Mouse (Mus musculus) embryonic facial prominence, embryonic 10.5 days (tissue): ENCODE measurements around the gene Ccdc6. TPM values are rescaled to one million over a fixed set of nuclear protein-coding genes. Genes with fewer than 3 reads are reported as not detected.

ENCODE experiments used
- DNase-seq: peaks from one replicate; pipeline ENCODE4 v3.0.0-alpha.2; 2017; ENCODE audit warnings: low spot score
- H3K27ac ChIP-seq: fragments of 300-500 bp; sonication (generic); replicated peaks from 2 replicates; pipeline ENCODE4 v1.5.1; 2016; ENCODE audit warnings: mild to moderate bottlenecking
- H3K27me3 ChIP-seq: fragments of 300-500 bp; sonication (generic); replicated peaks from 2 replicates; pipeline ENCODE4 v1.6.1; 2016; ENCODE audit warnings: low read depth, mild to moderate bottlenecking; ENCODE audit not compliant: poor library complexity, severe bottlenecking
- H3K36me3 ChIP-seq: fragments of 300-500 bp; sonication (generic); replicated peaks from 2 replicates; pipeline ENCODE4 v1.6.1; 2016; ENCODE audit warnings: mild to moderate bottlenecking, moderate library complexity
- H3K4me1 ChIP-seq: fragments of 300-500 bp; sonication (generic); 2 replicates; pipeline ENCODE4 v1.6.1; 2016
- H3K4me3 ChIP-seq: fragments of 300-500 bp; sonication (generic); 2 replicates; pipeline ENCODE4 v1.5.1; 2016; ENCODE audit warnings: mild to moderate bottlenecking, moderate library complexity
- H3K9me3 ChIP-seq: fragments of 300-500 bp; sonication (generic); 2 replicates; pipeline ENCODE4 v1.6.1; 2016; ENCODE audit warnings: mild to moderate bottlenecking
- WGBS: fragments of 180-500 bp; shearing (Covaris S2); methylation state at CpG from one replicate; pipeline ENCODE4 v1.1.7; 2016; 5-methylcytosine and 5-hydroxymethylcytosine counted together
- polyA plus RNA-seq: library from polyadenylated mRNA; unstranded; fragments of >200 nt; fragmentation: Nextera tagmentation; extraction: Ambion mirVana; gene quantifications from 2 replicates; pipeline ENCODE4 v1.2.1, GENCODE M21; 2016

Ccdc6 gene
- polyA plus RNA-seq, 1 experiment from 2014 or later, result 19.9 TPM

DNA sequence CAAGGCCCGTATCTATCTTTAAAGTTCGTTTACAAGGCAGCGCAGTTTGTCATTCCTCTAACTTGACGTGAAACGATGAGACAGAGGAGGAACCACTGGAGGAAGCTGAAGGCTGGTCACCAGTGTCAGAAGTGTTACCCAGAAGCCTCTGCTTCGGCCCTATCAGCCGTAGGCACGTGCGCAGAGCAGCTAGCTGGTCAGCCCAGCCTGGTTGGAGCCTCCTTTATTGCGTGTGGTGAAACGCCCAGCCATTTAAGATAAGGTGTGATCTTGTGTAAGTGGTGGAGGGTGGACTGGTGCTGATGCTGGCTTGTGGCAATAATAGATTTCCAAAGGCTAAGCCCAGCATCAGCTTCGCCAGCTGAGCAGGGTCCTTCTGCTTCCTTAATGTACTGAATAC is 43.5 kb downstream of the Ccdc6 start:
- H3K4me3 ChIP-seq, result no peak overlapping the region
- H3K27me3 ChIP-seq, result no peaks in the 10 kb centered on the region
- 92% methylated on average over 12 of the region's 12 CpGs for WGBS
- no peak for DNase-seq
- H3K9me3 ChIP-seq, result 0 out of 2 replicates have a peak, but pooled peaks cover 3% of the 10 kb centered on the region
- no peak overlapping the region for H3K27ac ChIP-seq
- peaks cover 44% of the 10 kb centered on the region for H3K36me3 ChIP-seq
- peaks cover 14% of the 10 kb centered on the region for H3K4me1 ChIP-seq

DNA sequence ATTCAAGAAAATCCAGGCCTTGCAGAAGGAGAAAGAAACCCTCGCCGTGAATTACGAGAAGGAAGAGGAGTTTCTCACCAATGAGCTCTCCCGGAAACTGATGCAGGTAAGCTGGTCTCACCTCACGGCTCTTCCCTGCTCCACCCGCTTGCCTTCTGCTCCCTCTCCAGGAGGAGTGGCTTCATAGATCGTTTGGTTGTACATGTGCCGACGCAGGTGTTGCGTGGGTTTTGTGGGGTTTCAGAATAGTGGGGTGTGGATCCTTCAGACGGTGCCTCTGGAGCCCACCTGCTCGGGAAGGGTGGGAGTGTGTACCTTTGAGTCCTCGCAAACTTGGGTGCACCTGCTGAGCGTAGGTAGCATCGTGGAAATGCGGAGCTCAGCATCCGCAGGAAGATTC is 45.7 kb downstream of the Ccdc6 start:
- Histone ChIP-seq H3K27ac (no peak overlapping the region), H3K9me3 (peaks cover 7% of the 10 kb centered on the region), H3K4me3 (no peak overlapping the region), H3K36me3 (peaks cover 64% of the 10 kb centered on the region), H3K4me1 (peaks cover 16% of the 10 kb centered on the region), H3K27me3 (no peaks in the 10 kb centered on the region)
- DNase-seq, result no peak
- WGBS, result 95% methylated on average over 17 of the region's 17 CpGs

DNA sequence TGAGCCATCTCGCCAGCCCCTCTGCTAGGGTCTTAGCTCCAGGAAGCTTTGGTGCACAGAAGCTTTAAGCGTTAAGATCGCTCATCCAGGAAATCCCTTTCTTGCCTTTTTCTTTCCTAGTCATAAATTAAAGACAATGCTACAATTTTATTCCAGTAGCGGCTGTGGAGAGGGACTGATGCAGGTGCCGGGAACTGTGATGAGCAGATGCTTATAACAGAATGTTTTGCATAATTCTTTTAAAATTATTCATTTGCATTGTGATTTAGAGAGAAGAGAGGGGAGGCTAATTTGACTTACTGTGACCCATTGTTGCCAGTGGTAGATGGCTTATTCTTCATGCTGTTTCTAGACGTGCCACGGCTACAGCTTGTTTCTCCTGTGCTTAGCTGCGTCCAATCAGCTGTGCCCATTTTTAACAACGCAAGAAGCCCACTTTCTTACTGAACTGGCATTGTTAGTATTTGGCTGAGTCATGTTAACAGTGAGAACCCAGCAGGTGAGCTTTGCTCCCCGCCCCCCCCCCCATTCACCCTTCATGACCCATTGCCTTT is 47.2 kb downstream of the Ccdc6 start:
- Histone ChIP-seq H3K9me3 (peaks cover 7% of the 10 kb centered on the region), H3K36me3 (peaks cover 67% of the 10 kb centered on the region), H3K27me3 (no peaks in the 10 kb centered on the region), H3K27ac (no peak overlapping the region), H3K4me1 (peaks cover 15% of the 10 kb centered on the region), H3K4me3 (no peak overlapping the region)
- 91% methylated on average over 10 of the region's 10 CpGs for WGBS
- DNase-seq, result no peak

DNA sequence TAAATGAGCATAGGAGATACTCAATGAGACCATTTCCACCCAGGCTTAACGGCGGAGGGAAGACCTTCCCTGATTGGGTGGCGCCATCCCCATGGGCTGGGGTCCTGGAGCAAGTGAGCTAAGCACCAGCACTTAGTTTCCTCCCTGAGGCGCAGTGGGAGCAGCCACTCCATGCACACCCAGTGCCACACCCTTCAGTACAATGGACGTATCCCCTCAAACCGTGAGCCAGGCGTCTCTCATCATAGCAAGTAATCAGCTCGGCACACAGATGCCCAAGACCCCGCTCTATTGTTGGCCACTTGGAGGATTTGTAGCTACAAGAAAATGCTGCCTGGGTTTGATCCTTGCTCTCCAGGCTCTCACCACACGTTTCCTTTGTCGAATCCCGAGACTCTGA is 49.0 kb downstream of the Ccdc6 start:
- Histone ChIP-seq H3K4me3 (no peak overlapping the region), H3K4me1 (peaks cover 30% of the 10 kb centered on the region), H3K36me3 (peaks cover 68% of the 10 kb centered on the region), H3K27ac (no peak overlapping the region), H3K27me3 (no peaks in the 10 kb centered on the region), H3K9me3 (peaks cover 7% of the 10 kb centered on the region)
- DNase-seq, result no peak
- 85% methylated on average over 12 of the region's 12 CpGs for WGBS

DNA sequence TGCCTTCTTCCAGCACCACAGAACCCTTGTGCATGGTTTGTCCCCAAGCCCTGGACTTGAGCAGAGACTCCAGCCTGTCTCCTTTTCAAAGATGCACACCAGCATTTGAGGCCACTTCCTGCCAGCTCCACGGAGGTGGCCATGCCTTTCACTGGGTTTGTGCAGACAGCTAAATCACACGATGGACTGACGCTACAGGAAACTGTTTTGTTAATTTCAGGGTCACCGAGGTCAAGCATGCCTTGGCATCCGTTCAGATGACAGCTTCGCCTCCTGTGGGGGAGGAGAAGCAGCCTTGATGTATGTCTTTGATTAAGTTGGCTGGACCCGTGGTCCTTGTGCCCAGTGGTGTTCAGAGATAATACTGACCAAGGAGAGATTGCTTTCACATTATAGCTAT is 52.2 kb downstream of the Ccdc6 start:
- no peaks in the 10 kb centered on the region for H3K27me3 ChIP-seq
- peaks cover 78% of the 10 kb centered on the region for H3K36me3 ChIP-seq
- peaks cover 7% of the 10 kb centered on the region for H3K9me3 ChIP-seq
- peak overlapping the region; percentile 70; the same call in 1 of the 2 replicates for H3K27ac ChIP-seq
- H3K4me3 ChIP-seq, result no peak overlapping the region
- peaks cover 56% of the 10 kb centered on the region for H3K4me1 ChIP-seq
- 21% methylated on average over 7 of the region's 7 CpGs for WGBS
- DNase-seq, result peak; percentile 59

DNA sequence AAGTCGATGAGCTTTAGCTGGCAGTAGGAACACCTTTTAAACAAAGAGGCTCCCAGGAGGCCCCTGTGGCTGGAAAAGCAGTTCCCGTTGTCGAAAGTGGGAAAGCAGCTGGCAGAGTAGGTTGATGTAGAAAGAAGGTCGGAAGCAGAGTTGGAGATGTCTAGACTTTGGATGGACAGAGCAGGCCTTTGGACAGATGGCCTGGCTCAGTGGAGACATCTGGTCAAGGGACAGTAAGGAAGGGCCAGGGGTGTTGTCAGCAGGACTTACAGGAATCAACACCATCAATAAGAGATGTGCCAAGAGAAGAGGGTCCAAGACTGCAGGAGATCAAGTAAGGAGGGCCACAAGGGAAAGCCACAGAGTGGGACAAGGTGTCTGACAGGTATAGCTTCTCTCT is 53.4 kb downstream of the Ccdc6 start:
- H3K36me3 ChIP-seq, result peaks cover 78% of the 10 kb centered on the region
- H3K4me1 ChIP-seq, result peaks cover 56% of the 10 kb centered on the region
- peaks cover 4% of the 10 kb centered on the region for H3K9me3 ChIP-seq
- H3K27me3 ChIP-seq, result no peaks in the 10 kb centered on the region
- 64% methylated on average over 4 of the region's 4 CpGs for WGBS
- H3K27ac ChIP-seq, result peak overlapping the region; percentile 59
- DNase-seq, result no peak
- H3K4me3 ChIP-seq, result no peak overlapping the region

DNA sequence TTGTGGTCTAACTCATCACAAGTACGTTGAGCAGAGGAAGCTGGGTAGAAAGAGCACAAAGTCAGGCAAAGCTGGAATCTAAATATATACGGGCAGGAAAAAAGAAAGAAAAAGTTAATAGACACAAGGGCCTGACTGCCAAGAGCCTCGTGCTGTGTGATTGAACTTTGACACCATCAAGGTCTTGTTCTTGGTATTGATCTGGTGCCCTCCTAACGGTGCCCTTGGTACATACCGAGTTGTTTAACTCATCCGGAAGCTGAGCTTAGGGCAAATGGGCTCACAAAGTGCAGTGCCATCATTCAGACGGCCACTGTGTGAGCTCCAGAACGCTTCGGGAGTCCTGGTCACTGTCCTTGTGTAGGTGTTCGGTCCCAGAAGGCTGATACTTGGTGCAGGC is 54.2 kb downstream of the Ccdc6 start:
- Histone ChIP-seq H3K27ac (peak overlapping the region; percentile 83; the same call in 1 of the 2 replicates), H3K9me3 (no peaks in the 10 kb centered on the region), H3K4me3 (no peak overlapping the region), H3K4me1 (peaks cover 56% of the 10 kb centered on the region), H3K27me3 (no peaks in the 10 kb centered on the region), H3K36me3 (peaks cover 78% of the 10 kb centered on the region)
- WGBS, result 90% methylated on average over 10 of the region's 10 CpGs
- no peak for DNase-seq

DNA sequence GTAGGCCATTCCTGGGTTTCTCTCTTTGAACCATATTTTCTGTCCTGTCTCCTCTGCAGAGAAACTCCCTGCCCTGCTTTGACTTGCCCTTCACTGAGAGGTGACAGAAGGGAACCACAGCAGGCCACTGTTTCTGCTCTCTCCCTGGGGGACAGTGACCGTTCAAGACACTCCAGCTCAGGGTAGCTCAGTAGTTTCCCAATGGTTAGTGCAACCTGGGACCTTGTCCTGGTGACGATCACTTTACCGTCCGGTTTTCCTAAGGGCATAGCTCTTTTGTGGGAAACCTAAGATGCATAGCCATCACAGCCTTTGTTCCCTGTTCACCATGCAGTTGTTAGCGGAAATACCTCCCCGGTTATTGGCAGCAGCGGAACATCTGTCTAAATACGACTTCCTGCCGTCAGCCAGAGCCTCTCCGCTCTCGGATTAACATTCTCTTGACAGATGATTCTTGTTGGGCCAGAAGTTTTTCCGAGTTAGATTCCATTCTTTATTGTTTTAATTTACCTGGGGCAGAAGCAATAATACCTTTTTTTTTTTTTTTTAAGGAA is 55.3 kb downstream of the Ccdc6 start:
- Histone ChIP-seq H3K27ac (peak overlapping the region; percentile 83), H3K4me3 (no peak overlapping the region), H3K9me3 (no peaks in the 10 kb centered on the region), H3K36me3 (peaks cover 78% of the 10 kb centered on the region), H3K27me3 (no peaks in the 10 kb centered on the region), H3K4me1 (peaks cover 54% of the 10 kb centered on the region)
- WGBS, result 40% methylated on average over 12 of the region's 12 CpGs
- peak; percentile 41 for DNase-seq

DNA sequence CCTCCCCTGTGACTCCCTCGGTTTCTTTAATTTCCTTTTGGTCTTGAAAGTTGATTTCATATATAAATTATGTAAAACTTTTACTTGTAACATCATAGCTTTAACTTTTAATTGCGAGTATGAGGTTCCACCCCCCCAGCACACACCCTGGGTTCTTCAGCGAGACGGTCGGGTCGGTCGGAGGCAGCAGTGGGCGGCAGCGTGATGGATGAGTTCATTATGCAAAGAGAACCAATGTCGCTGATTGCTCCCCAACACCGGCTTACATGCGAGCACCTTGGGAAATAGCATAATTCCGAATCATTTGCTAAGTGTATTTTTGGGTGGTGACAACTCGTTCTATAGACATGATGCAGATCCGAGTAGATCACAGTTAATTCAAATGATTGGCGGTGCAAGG is 56.9 kb downstream of the Ccdc6 start:
- Histone ChIP-seq H3K27ac (no peak overlapping the region), H3K4me3 (no peak overlapping the region), H3K27me3 (no peaks in the 10 kb centered on the region), H3K4me1 (peaks cover 47% of the 10 kb centered on the region), H3K36me3 (peaks cover 84% of the 10 kb centered on the region), H3K9me3 (no peaks in the 10 kb centered on the region)
- WGBS, result 92% methylated on average over 16 of the region's 16 CpGs
- no peak for DNase-seq

DNA sequence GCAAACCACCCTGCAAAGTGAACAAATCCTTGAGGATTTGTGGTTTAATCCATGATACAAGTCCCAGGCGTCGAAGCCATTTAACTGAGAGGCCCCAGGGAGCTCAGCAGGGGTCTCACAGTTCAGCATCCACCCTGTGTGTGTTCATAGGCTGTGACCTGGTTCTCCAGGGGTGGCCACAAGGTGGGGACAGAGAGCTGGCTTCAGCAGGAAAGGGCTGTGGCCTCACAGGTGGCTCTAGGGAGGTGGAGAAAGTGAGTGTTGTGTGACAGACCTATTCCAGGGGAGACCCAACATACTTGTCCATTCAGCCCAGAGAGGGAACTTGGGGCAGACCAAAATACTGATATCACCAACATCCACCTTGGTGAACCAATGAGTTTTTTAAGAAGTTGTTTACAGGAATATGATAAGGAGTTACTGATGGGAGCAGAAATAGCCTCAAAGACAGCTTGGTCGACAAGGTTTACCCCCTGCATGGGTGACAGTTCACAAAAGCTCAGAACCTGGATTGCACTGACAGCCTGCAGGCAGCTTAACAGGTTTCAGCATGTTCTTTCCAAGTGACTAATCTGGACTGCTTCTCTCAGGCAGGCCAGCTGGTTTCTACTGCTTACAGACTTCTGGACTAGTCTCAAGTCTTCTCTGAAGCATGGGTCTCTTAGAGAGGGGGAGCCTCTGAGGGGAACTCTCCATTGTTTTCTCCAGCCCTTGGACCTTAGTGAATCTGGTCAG is 59.7 kb downstream of the Ccdc6 start:
- Histone ChIP-seq H3K9me3 (no peaks in the 10 kb centered on the region), H3K4me1 (peaks cover 19% of the 10 kb centered on the region), H3K4me3 (no peak overlapping the region), H3K36me3 (peaks cover 80% of the 10 kb centered on the region), H3K27ac (no peak overlapping the region), H3K27me3 (no peaks in the 10 kb centered on the region)
- peak; percentile 44 for DNase-seq
- 79% methylated on average over 3 of the region's 3 CpGs for WGBS

DNA sequence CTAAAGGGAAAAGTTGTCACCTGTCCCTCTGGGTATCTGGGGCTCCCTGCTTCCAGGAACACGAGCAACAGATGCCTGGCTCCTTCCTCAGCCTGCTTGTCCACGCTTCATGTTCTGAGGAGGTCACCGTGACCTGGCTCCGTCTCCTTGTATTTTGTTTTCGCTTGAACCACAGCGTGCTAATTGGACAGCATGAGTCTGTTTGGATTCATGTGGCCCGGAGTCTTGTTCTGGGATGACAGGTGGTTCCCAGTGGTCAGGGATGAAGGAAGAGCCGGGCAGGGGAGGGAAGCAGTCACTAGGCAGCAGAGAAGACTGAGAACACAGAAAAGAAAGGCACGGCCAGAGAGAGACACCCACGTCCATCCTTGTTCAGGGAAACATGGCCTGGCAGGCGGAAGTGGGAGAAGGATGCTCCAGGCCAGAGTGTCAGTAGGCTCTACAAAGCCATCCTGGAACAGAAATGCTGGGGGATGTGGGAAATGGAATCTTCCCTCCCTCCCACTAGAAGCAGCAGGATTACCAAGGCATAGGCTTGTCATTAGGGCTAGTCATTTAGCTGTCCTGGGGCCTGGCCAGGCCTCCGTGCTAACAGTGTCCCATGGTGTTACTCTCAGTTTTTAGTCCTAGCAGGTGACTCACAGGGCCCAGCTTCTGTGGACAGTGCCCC is 62.9 kb downstream of the Ccdc6 start:
- Histone ChIP-seq H3K9me3 (no peaks in the 10 kb centered on the region), H3K36me3 (peaks cover 53% of the 10 kb centered on the region), H3K27ac (no peak overlapping the region), H3K4me3 (no peak overlapping the region), H3K27me3 (no peaks in the 10 kb centered on the region), H3K4me1 (peaks cover 12% of the 10 kb centered on the region)
- DNase-seq, result no peak
- WGBS, result 75% methylated on average over 12 of the region's 12 CpGs

DNA sequence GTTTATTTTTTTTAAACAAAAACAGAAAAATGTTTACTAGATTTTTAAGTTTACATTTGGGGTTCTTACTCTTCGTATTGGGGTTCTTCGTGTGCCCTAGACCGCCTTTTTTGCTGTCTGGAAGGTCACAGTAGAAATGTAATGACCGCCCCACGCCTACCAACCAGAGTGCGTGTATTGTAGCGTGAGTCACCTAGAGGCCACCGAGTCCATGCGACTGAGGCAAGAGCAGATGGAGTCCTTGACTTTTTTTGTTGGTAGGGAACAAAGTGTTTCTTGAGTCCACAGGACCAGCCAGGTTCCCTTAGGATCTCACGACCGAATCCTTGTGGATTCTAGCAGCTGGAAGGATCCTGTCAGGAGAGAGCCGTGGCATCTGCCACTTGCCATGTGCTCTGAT is 63.9 kb downstream of the Ccdc6 start:
- WGBS, result 95% methylated on average over 12 of the region's 12 CpGs
- Histone ChIP-seq H3K27me3 (no peaks in the 10 kb centered on the region), H3K27ac (no peak overlapping the region), H3K36me3 (peaks cover 43% of the 10 kb centered on the region), H3K4me1 (peaks cover 12% of the 10 kb centered on the region), H3K9me3 (no peaks in the 10 kb centered on the region), H3K4me3 (no peak overlapping the region)
- DNase-seq, result no peak
